Mouse (Mus musculus) layer of hippocampus, postnatal 25 days (tissue): ENCODE data around the gene 2410015M20Rik. TPM values are rescaled to one million over a fixed set of nuclear protein-coding genes. Genes with fewer than 3 reads are reported as not detected.
"Not testable (repeated sequence)": the region's sequence is repeated elsewhere in the genome, so short reads cannot be mapped to it uniquely, and the experiment has no call there.

ENCODE experiments used
- DNase-seq, 2 experiments: peaks; one replicate each; pipeline ENCODE4 v3.0.0; 2022; ENCODE audit warnings: mixed read lengths in 2 of 2, low spot score in 1 of 2; ENCODE audit errors: extremely low spot score in 1 of 2
- total RNA-seq, 2 experiments: library from RNA; stranded (reverse); gene quantifications; 2 replicates each; pipeline ENCODE4 v1.2.3; 2021

The 2410015M20Rik gene
- total RNA-seq, result 100 to 1,000 TPM; 138 to 163 TPM

GRCm38 (mm10) chr17:56609452-56610171 lies at the start of gene 2410015M20Rik:
2410015M20Rik (minus strand) TSS chr17:56609771.
- peak; percentile 87 to 89 for DNase-seq

- no peak for DNase-seq
These were observed 46.6 kb upstream of the 2410015M20Rik start for GRCm38 (mm10) chr17:56656171-56656570.

- no peak for DNase-seq
These were observed 45.7 kb upstream of the 2410015M20Rik start for GRCm38 (mm10) chr17:56655311-56655710.

GRCm38 (mm10) chr17:56654771-56655170 lies 45.2 kb upstream of the 2410015M20Rik start:
- no peak for DNase-seq

GRCm38 (mm10) chr17:56651801-56652200 lies 42.2 kb upstream of the 2410015M20Rik start:
- DNase-seq, result no peak

GRCm38 (mm10) chr17:56647546-56647945 lies 38.0 kb upstream of the 2410015M20Rik start:
- no peak for DNase-seq

- DNase-seq, result no peak
These were observed 33.7 kb upstream of the 2410015M20Rik start for GRCm38 (mm10) chr17:56643237-56643636.

- DNase-seq, result no peak
These were observed 24.5 kb upstream of the 2410015M20Rik start for GRCm38 (mm10) chr17:56634023-56634422.

- DNase-seq, result no peak
These were observed 22.2 kb upstream of the 2410015M20Rik start for GRCm38 (mm10) chr17:56631807-56632206.

- not testable (repeated sequence) for DNase-seq
These were observed 20.5 kb upstream of the 2410015M20Rik start for GRCm38 (mm10) chr17:56629800-56630781.

- no peak for DNase-seq
These were observed 18.1 kb upstream of the 2410015M20Rik start, which contains the start of gene Catsperd for GRCm38 (mm10) chr17:56627530-56628277. Catsperd (plus strand) TSS chr17:56628143.

GRCm38 (mm10) chr17:56626754-56627470 lies 17.3 kb upstream of the 2410015M20Rik start, which contains the start of gene Lonp1:
Lonp1 (minus strand) TSS chr17:56626887.
- DNase-seq, result peak; percentile 92 to 93

- no peak for DNase-seq
These were observed 16.7 kb upstream of the 2410015M20Rik start for GRCm38 (mm10) chr17:56626260-56626659.

GRCm38 (mm10) chr17:56625495-56625894 lies 15.9 kb upstream of the 2410015M20Rik start:
- no peak for DNase-seq

GRCm38 (mm10) chr17:56617628-56618027 lies 8.1 kb upstream of the 2410015M20Rik start:
- DNase-seq, result no peak

- DNase-seq, result no peak
These were observed 7.2 kb upstream of the 2410015M20Rik start for GRCm38 (mm10) chr17:56616725-56617124.

- no peak for DNase-seq
These were observed 6.2 kb upstream of the 2410015M20Rik start for GRCm38 (mm10) chr17:56615792-56616191.

GRCm38 (mm10) chr17:56615136-56615784 lies 5.7 kb upstream of the 2410015M20Rik start:
- DNase-seq, result no peak
